Mouse (Mus musculus): ENCODE results near the gene Srgap2.
"Not testable (repeated sequence)": the region's sequence is repeated elsewhere in the genome, so short reads cannot be mapped to it uniquely, and the experiment has no call there.

Gene Srgap2

DNA sequence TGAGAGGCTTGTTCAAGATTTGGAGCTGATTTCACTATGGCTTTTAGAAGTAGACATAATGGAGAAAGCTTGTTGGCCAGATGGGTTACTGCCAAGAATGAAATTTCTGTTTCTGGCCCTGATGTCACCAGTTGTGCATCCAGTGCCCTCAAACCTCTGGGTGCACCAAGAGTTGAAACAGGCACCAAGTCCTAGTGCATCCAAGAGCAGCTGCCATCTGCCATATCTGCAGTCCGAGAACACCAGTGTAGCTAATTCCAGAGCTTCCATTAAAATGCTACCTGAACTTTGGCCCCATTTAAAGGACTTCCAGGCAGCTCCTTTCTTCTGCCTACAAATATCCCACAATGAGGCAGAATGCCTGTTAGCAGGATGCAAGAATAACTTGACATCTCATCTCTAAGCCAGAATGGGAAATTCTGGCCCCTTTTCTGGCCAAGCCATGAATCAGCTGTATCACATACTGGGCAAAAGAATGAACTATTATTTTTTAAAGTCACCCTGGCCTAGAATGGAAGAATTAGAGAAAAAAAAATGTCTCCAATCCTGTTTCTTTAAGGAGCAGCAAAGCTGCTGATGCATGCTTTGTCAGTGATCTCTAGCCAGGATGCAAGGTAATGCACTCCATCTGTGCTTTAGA is 180.1 kb downstream of the Srgap2 start:
- DNase-seq (ENCODE audit: extremely low read depth, insufficient read length, low spot score) = no peak

DNA sequence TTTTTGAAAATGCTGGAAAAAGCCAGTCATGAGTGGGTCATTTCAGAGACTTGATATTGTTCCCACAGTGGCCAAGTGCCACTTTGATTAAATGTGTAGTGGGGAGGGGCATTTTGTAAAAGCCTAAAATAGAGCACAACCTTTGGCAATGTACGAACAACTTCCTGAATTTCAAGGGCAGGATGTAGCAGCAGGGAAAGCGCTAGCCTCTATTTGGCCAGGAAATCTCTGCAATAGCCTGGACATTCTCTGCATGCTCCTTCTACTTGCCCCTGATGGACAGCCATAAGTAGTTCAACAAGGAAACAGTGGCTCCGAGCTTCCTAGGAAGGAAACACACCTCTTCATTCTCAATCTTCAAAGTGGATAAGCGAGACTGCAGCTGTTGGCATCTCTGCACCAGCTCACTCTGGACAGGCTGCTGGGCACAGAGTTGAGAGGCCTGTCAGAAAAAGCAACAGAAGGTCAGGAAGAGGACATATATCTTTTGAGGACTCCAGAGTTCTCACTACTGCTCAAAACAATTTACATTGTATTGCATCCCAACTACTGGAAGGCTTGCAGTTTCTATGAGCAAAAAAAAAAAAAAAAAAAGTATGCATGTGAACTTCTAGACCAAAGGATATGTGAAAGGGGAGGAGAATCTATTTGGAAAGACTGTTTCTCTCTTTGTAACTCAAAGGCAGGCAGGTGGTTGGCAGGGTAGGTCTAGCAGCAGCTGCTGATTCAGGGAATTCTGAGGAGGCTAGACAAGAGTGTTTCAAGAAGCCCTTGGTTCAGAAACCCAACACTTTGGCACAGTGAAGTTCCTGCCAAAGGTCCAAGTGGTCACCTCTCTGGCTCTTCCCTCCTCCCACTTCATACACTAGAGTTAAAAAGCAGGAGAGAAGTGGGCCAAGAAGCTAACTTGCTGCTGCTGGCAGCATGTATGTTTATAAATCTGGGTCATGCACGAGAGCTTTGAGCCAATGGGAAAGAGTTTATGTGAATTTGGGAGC is 181.4 kb downstream of the Srgap2 start:
- no peak for DNase-seq (ENCODE audit: extremely low read depth, insufficient read length, low spot score)

DNA sequence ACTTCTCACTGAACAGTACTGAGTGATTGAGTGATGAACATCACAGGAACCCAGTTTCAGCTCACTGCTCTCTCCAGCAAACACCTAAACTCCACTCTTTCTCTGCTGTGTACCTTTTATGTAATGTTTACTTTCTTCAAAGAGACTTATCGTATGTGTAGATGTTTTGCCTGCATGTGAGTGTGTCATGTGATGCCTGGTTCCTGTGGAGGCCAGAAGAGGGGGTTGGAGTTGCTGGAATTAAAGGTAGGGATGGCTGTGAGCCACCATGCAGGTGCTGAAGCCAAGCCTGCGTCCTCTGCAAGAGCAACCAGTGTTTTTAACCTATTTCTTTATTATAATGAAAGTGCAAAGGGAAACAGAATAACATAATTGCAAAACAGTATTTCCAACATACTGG is 182.5 kb downstream of the Srgap2 start:
- no peak for DNase-seq (ENCODE audit: extremely low read depth, insufficient read length, low spot score)

DNA sequence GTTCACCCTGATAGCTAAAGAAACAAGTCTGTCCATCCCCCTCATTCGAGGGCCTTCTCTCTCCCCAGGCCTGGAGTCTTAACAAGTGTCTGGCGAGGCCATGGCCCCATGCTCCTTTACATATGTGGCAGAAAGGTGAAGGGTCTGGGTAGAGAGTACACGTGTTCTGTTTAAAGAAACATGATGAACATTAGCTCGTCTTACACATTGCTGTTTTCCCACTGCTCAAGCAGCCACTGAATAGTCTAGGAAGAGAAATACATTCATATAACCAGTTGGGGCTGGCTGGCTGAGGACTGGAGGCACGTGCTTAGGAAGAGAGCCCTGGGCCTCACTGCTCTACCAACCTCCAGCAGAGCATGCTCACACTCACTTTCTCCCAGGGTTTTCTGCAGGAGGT is 191.1 kb downstream of the Srgap2 start:
- DNase-seq (ENCODE audit: extremely low read depth, insufficient read length, low spot score) = no peak

DNA sequence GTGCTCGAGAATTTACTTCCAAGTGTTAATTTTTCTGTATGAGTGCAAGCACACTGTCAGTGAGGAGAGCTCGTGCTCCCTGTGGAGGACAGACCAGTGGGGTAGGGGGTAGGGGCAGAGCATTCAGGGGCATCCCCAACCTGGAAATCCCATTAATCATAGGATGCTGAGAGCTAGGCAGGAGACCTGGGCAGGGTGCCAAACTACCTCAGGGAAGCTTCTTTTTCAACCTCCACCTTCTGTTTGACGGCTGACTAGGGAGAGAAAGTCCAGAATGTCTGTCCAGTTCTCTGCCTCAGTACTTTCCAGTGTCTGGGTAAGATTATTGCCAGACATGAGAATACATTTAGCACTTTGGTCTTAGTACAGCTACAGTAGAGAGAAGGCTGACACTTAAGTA is 191.5 kb downstream of the Srgap2 start:
- no peak for DNase-seq (ENCODE audit: extremely low read depth, insufficient read length, low spot score)

DNA sequence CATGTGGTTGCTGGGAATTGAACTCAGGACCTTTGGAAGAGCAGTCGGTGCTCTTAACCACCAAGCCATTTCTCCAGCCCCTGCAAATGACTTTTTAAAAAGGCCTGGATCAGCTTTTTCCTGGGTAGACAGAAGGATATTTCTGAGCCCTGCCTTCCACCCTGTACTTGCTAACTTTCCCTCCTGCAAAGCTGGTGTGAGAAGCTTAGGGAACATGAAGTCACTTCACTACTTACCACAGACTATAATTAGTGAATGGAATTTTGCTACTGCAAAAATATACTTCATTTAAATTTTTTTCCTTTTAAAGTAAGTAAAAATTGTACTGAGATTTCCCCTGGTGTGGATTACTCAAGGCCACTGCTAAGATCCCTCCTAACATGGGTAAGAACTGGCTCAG is 196.0 kb downstream of the Srgap2 start:
- DNase-seq (ENCODE audit: extremely low read depth, insufficient read length, low spot score) = no peak

DNA sequence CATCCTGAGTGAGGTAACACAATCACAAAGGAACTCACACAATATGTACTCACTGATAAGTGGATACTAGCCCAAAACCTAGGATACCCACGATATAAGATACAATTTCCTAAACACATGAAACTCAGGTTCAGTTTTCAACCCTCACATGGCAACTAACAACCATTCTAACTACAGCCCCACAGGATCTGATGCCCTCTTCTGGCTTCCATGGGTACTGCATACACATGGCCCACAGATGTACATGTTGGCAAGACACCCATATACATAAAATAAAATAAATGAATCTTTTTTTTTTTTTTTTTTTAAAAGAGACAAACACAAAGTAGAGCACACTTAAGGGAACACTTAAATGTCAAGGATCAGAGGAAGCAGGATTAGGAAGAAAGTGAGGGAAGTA is 198.1 kb downstream of the Srgap2 start:
- not testable (repeated sequence) for DNase-seq (ENCODE audit: extremely low read depth, insufficient read length, low spot score)

DNA sequence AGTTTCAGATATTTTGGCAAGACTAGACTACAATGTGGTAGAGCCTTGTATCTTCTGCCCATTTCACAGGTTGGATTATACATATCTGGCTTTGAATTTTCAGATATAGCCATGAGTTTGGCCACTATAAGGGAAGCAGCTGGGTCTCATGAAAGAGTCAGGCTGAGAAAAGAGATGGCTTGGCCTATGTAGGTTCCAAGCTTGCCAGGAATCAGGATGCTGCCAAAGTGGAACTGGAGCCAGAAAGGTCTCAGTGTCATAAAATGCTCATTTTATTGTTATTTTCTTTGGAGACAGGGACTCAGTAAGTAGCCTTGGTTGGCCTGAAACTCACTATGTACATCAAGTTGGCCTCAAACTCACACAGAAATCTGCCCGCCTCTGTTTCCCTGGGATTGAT is 200.0 kb downstream of the Srgap2 start:
- no peak for DNase-seq (ENCODE audit: extremely low read depth, insufficient read length, low spot score)

DNA sequence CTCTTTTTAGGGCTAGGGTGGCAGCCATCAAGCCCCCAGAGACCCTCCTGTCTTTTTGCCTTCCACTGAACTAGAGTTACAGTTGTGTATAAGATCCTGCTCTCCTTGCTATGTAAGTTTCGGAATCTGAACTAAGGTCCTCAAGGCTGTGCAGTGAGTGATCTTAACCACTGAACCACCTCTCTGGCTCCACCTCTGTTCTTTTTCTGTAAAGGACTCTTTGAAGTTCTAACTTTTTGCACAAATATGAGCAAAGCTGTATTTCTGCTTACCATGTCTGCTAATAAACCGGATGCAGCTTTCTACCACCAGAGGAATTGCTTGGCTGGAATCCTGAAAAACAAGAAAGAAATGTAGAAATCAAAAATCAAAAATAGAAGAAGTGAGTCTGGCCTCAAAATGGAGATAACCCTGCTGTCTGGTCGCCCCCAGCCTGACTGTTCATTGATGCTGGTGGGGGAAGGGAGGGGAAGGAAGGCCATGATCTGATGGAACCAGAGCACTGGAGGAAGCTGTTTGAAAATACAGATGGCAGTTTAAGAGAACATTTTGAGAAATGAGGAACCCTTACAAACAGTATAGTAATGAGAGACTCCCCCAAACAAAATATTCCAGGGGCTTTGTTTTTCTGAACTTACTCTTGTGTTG is 202.2 kb downstream of the Srgap2 start:
- no peak for DNase-seq (ENCODE audit: extremely low read depth, insufficient read length, low spot score)

DNA sequence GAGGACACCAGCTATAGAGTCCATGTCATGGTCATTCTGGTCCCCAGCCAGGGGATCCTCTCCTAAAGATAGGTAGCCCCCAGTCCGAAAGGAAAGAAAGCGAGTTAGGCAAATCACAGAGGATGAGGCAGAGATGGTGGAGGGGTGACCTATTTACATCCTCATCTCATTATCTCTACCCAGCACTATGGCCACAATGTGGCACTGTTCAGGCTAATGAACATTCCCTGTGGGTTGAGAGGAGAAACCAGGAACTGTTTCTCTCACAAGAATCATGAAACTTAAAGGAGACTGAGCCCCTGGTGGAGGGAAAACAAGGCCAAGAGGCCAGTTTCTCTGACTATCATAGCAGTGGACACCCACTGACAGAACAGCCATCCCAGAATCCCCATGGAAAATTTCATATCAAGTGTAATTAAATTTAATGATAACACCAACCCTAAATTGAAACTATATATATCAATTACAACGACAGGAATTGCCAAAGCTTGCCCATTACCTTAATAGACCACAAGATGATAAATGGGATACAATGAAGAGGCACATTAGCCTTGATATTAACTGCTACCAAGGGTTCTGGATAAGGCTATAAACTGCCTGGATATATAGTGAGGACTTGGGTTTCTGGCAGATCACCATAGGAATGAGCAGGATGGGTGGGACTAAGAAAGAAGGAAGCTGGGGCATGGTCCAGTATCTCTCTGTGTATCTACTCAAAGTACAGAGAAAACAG is 207.4 kb downstream of the Srgap2 start:
- no peak for DNase-seq (ENCODE audit: extremely low read depth, insufficient read length, low spot score)

DNA sequence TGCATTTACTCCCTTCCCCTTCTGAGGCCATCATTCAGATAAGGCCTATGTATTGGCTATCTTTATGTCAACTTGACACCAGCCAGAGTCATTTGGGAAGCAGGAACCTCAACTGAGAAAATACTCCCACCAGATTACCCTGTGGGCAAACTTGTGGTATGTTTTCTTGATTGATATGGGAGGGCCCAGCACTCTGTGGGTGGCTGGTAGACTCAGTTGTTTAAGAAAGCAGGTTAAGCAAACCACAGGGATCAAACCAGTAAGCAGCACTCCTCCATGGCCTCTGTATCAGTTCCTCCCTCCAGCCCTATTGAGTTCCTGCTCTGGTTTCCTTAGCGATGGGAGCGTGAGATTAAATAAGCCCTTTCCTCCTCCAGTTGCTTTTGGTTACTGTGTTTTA is 208.8 kb downstream of the Srgap2 start:
- DNase-seq (ENCODE audit: extremely low read depth, insufficient read length, low spot score) = no peak

DNA sequence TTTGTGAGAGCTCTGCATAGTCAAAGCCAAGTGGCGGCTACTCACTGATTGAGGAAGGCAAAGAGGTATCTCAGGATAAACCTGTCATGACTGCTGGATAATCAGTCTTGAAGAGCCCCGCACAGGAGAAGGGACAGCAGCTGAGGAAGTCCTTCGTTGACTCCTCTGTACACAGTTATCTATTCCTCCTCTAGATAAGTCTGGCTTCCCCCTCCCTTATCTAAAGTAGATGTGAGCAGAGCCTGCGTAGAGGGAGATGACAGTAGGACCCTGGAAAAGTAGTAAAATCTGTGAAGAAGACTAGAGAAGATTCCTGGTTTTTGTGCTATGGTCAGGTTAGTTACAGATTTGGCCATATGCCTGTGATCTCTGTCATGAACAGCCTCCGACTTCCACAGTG is 209.5 kb downstream of the Srgap2 start:
- no peak for DNase-seq (ENCODE audit: extremely low read depth, insufficient read length, low spot score)

DNA sequence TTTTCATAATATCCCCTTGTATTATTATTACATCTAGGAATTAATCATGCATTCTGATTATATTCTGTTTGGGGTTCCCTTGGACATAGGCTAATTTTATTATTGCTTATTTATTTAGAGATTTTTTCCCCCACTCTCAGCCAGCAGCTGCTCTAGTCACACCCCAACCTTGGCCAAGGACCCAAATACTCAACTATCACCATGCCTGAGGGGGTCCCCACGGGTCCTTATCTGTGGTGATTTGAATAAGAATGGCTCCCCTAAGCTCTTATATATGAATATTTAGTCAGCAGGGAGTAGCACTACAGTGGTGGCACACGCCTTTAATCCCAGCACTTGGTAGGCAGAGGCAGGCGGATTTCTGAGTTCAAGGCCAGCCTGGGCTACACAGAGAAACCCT is 215.9 kb downstream of the Srgap2 start:
- no peak for DNase-seq (ENCODE audit: extremely low read depth, insufficient read length, low spot score)

DNA sequence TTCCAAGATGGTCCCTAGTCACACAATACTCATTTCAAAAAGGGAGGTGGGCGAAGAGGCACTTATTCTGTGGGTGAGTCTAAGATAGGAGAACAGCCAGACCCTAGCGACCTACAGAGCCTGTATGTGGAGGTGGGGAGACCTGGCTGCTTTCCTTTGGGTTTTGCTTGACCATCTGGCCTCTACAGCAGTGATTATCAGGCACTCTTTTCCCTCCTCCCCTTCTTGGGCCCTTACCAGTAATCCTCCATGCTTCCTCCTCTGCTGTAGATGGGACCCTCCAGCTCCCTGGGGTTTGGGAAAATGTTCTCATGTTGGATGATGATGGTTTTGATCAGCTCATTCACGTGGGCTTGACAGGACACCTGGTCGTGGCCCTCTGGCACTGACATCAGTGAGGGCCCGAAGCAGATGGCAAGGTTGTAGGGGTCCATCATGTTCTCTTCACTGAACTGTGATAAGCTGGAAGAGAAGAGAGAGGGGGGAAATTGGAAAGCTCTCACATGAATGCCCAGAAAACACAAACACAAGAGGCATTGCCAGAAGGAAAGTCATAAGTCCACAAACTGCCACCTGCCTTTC is 216.8 kb downstream of the Srgap2 start:
- no peak for DNase-seq (ENCODE audit: extremely low read depth, insufficient read length, low spot score)

DNA sequence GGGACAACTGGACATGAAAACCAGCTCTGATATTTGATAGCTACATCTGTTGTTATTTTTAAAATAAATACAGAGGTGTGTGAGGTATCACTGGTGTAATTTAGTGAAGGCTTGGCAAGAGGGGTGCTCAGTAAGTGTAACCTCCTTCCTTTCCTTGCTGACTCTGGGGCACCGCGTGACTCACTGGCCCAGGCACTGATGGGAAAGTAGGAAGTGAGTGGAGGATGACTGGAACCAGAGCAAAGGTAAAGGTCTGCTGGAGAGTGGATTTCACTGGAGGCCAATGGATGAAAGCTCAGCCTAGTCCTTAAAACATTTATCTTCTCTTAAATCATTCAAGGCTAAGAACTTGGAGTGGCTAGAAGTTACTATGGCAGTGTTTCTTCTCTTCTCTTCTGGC is 226.4 kb downstream of the Srgap2 start:
- no peak for DNase-seq (ENCODE audit: extremely low read depth, insufficient read length, low spot score)

DNA sequence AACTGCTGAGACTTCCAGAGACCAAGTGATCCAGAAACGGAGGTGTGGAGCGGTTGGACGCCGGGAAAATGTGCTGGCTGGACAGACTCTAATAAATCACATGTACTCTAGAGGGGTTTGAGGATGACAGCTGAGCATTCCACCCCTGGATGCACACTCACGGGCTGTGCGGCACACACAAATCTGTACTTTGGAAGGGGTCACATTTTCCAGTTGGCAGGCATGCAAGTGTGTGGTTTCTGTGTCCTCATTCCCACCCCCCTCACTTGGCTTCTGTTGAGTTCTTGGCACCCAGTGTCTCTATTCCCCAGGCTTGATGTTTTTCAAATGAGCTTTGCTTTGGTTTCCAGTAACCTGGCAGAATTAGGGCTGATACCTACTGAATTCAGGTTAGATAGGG is 227.4 kb downstream of the Srgap2 start:
- no peak for DNase-seq (ENCODE audit: extremely low read depth, insufficient read length, low spot score)

DNA sequence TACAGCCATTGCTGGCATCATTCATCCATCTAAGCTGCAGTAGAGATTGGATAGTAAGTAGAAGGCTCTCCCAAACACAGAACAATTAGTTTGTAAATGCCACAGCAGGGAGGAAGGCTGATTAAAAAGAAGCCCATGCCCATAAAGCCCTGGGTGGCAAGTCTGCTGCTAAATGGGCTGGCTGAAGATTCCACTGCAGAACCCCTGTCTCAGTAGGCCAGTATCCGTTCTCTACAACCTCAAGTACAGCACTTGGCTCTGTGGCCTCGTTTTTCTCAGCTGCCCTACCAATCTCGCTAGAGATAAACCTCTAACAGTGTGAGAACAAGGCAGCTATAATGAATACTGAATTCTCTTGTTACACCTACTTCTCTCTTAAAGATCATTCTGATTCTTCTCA is 227.9 kb downstream of the Srgap2 start:
- DNase-seq (ENCODE audit: extremely low read depth, insufficient read length, low spot score) = no peak

DNA sequence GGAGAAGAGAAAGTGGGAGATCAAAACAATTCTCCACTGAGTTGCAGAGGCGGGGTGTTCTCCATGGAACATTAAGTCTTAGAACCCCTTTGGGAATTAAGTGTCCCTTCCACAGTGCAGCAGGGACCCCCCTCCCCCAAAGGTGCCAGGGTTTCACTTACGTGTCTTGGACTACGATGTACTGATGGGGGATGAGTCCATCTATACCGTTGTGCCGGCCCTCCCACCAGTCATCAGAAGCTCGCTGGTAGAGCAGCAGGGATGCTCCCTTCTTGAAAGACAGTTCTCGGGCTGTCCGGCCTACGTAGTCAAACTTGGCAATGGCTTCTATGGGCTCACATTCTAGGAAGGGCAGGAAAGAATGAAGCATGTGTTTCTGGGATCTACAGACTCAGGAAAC is 229.0 kb downstream of the Srgap2 start:
- DNase-seq (ENCODE audit: extremely low read depth, insufficient read length, low spot score) = no peak

DNA sequence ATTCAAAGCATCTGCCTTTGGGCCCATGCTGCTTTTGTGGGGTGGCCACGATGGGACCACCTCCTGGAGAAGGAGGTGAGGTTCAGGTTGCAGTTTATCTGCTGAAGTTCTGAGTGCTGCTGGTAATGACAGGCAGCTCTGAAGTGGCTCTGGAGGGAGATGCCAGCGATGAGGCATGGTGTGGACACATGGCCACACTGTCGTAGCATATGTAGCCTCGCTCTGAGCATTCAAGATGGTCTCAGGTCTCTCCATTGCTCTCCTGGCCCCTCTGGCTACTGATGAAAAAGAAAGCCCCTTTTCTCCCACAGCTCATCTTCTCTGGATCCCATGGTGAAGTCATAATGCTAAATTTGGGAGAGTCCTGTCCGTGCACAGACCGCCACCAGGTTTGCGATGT is 230.4 kb downstream of the Srgap2 start:
- DNase-seq (ENCODE audit: extremely low read depth, insufficient read length, low spot score) = no peak

DNA sequence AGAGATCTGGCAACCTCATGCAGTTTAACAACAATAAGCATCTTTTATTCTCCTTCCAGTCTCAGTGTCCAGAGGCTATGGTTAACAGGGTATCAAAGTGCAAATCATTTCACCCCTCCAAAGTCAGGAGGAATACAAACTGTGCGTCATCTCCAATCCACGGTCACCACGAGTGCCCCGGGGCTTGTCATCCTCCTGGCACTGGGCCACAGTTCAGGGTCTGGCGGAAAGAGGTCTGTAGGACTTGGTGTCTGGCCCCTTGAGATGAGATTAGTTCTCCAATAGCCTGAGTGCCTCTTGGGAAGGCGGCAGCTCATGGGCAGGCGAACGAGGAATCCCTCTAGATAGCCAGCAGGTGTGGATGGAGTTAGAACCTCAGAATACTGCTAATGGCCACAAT is 232.0 kb downstream of the Srgap2 start:
- DNase-seq (ENCODE audit: extremely low read depth, insufficient read length, low spot score) = no peak

DNA sequence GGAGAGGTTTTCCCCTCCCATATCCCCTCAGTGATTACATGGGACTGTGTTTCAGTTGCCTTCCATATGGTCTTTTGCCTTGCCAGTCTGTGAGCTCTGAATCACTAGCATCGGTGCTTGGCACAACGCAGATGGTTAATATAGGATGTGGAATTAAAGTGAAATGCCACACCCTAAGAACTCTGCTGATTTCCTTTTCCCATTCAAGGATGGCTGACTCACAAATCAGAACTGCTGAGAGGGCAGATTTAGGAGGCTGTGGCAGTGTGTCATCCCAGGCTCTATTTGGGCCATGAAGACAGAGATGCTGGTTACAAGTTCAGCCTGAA is 233.3 kb downstream of the Srgap2 start:
- DNase-seq (ENCODE audit: extremely low read depth, insufficient read length, low spot score) = no peak

Data from 3134 (cell line).